Mouse (Mus musculus) CH12.LX (cell line): ENCODE data around the gene Pimreg.

Experiments
- CTCF ChIP-seq, 2 experiments: IDR thresholded peaks in 1 of 2; conservative IDR thresholded peaks in 1 of 2; 2 replicates each; pipeline ENCODE4 v1.5.1; 2011 to 2012; ENCODE audit warnings: low read depth in 2 of 2, low read length in 2 of 2, improper control_type of control experiment in 1 of 2, inconsistent platforms in 1 of 2, mild to moderate bottlenecking in 1 of 2, moderate library complexity in 1 of 2
- GABPA ChIP-seq: IDR thresholded peaks from 2 replicates; pipeline ENCODE4 v1.6.1; 2012; ENCODE audit warnings: low read depth, low read length, improper control_type of control experiment, inconsistent platforms; ENCODE audit not compliant: insufficient replicate concordance
- POLR2AphosphoS2 ChIP-seq: IDR thresholded peaks from 2 replicates; pipeline ENCODE4 v1.6.1; 2011; ENCODE audit warnings: low read depth, low read length, improper control_type of control experiment
- RAD21 ChIP-seq: IDR thresholded peaks from 2 replicates; pipeline ENCODE4 v1.6.1; 2011; ENCODE audit warnings: low read depth, mild to moderate bottlenecking, low read length, improper control_type of control experiment, moderate library complexity

- TF ChIP-seq GABPA (no peak), RAD21 (no peak), CTCF (conservative IDR thresholded peaks at IDR 0.05 in 1 of 2, IDR thresholded peaks at IDR 0.05 in 1 of 2; ENCODE audit: low read depth in 2 of 2, low read length in 2 of 2) (no peak), POLR2AphosphoS2 (no peak)
Measured at GRCm38 (mm10) chr11:72031353-72031752, 10.5 kb upstream of the Pimreg start.
